Mouse (Mus musculus) kidney, postnatal 0 days (tissue): ENCODE results near the gene Arpc2. TPM values are rescaled to one million over a fixed set of nuclear protein-coding genes. Genes with fewer than 3 reads are reported as not detected.

ENCODE experiments used
- ATAC-seq: fragments of 200-750 bp; cut with Nextera tagmentation; replicated peaks from 2 replicates; pipeline ENCODE4 v1.8.0; 2017; ENCODE audit warnings: low read depth, moderate number of reproducible peaks, moderate TSS enrichment, moderate library complexity; ENCODE audit not compliant: low FRiP score
- DNase-seq: peaks from one replicate; pipeline ENCODE4 v3.0.0-alpha.2; 2016; ENCODE audit warnings: low spot score
- H3K27ac ChIP-seq: fragments of 300-500 bp; sonication (generic); 2 replicates; pipeline ENCODE4 v1.5.1; 2014; ENCODE audit warnings: mild to moderate bottlenecking
- H3K27me3 ChIP-seq: fragments of 300-500 bp; sonication (generic); 2 replicates; pipeline ENCODE4 v1.6.1; 2014; ENCODE audit warnings: low read length, mixed read lengths; ENCODE audit not compliant: insufficient read depth
- H3K36me3 ChIP-seq: fragments of 300-500 bp; sonication (generic); 2 replicates; pipeline ENCODE4 v1.6.1; 2014; ENCODE audit warnings: low read length, mixed read lengths; ENCODE audit not compliant: insufficient read depth
- H3K4me1 ChIP-seq: fragments of 300-500 bp; sonication (generic); replicated peaks from 2 replicates; pipeline ENCODE4 v1.6.1; 2014; ENCODE audit warnings: antibody characterized with exemption, low read length, mixed read lengths; ENCODE audit not compliant: insufficient read depth
- H3K4me2 ChIP-seq: fragments of 300-500 bp; sonication (generic); 2 replicates; pipeline ENCODE4 v1.6.1; 2014; ENCODE audit warnings: mild to moderate bottlenecking, low read length, moderate library complexity, mixed read lengths
- H3K4me3 ChIP-seq: fragments of 300-500 bp; sonication (generic); replicated peaks from 2 replicates; pipeline ENCODE4 v1.5.1; 2014; ENCODE audit warnings: low read depth, low read length
- H3K9ac ChIP-seq: fragments of 300-500 bp; sonication (generic); 2 replicates; pipeline ENCODE4 v1.6.1; 2014; ENCODE audit warnings: low read depth, low read length
- H3K9me3 ChIP-seq: fragments of 300-500 bp; sonication (generic); replicated peaks from 2 replicates; pipeline ENCODE4 v1.6.1; 2016; ENCODE audit warnings: low read length, inconsistent platforms, mixed read lengths
- CTCF ChIP-seq: IDR thresholded peaks from 2 replicates; pipeline ENCODE4 v1.5.1; 2016; ENCODE audit warnings: antibody characterized with exemption, low read depth, mild to moderate bottlenecking, moderate library complexity
- WGBS: fragments of 180-500 bp; shearing (Covaris S2); extraction: QIAGEN DNeasy Blood & Tissue Kit; methylation state at CpG from one replicate; pipeline ENCODE4 v1.1.7; 2014; 5-methylcytosine and 5-hydroxymethylcytosine counted together
- polyA plus RNA-seq: library from polyadenylated mRNA; unstranded; fragments of >200 nt; fragmentation: Nextera tagmentation; extraction: Ambion mirVana; gene quantifications from 2 replicates; pipeline ENCODE4 v1.2.1, GENCODE M21; 2015

Gene Arpc2
- polyA plus RNA-seq, 1 experiment from 2014 or later, result 487 TPM

- DNase-seq, result peak; percentile 72
- no peak overlapping the region for H3K9ac ChIP-seq
- peaks cover 20% of the 10 kb centered on the region for H3K4me1 ChIP-seq
- peaks cover 37% of the 10 kb centered on the region for H3K36me3 ChIP-seq
- ATAC-seq, result peak; percentile 61
- no peak overlapping the region for H3K4me2 ChIP-seq
- H3K27me3 ChIP-seq, result no peaks in the 10 kb centered on the region
- 38% methylated on average over 1 of the region's 1 CpGs for WGBS
- H3K4me3 ChIP-seq, result no peak overlapping the region
- TF ChIP-seq CTCF, result no peak
- peak overlapping the region; percentile 93 for H3K27ac ChIP-seq
- H3K9me3 ChIP-seq, result no peaks in the 10 kb centered on the region
Observed at GRCm38 (mm10) chr1:74248799-74249198, 12.9 kb downstream of the Arpc2 start.

GRCm38 (mm10) chr1:74249331-74249980 lies 13.6 kb downstream of the Arpc2 start:
- H3K4me2 ChIP-seq, result peak overlapping the region; percentile 30; the same call in 1 of the 2 replicates
- 32% methylated on average over 5 of the region's 5 CpGs for WGBS
- no peak overlapping the region for H3K9ac ChIP-seq
- no peak for TF ChIP-seq CTCF
- no peaks in the 10 kb centered on the region for H3K27me3 ChIP-seq
- peaks cover 42% of the 10 kb centered on the region for H3K36me3 ChIP-seq
- H3K27ac ChIP-seq, result peak overlapping the region; percentile 93
- H3K9me3 ChIP-seq, result no peaks in the 10 kb centered on the region
- DNase-seq (peak; percentile 50), ATAC-seq (peak; percentile 52; the same call in 1 of the 2 replicates)
- H3K4me1 ChIP-seq, result peaks cover 20% of the 10 kb centered on the region
- H3K4me3 ChIP-seq, result no peak overlapping the region

DNA sequence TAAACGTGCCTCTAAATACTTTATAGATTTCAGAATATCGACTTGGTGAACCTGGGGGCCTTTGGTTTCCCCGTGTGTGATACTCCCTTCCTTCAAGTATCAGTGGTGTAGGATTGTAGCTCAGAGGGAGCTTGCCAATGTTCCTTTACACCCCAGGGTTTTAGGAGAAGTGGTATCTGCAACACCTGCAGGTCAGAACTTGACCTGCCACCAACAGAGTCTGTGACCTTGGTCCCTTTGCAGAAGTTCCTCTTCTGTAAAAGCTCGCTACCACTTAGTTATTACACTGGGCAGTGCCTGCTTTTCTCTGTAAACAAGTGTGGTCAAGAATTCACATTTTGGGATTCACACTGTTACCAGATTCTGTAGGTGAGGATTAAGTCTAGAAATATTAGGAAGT lies 14.2 kb downstream of the Arpc2 start:
- Histone ChIP-seq H3K4me3 (no peak overlapping the region), H3K27me3 (no peaks in the 10 kb centered on the region), H3K4me2 (no peak overlapping the region), H3K27ac (peak overlapping the region; percentile 93), H3K9me3 (no peaks in the 10 kb centered on the region), H3K36me3 (peaks cover 47% of the 10 kb centered on the region), H3K4me1 (peaks cover 20% of the 10 kb centered on the region), H3K9ac (no peak overlapping the region)
- no peak for TF ChIP-seq CTCF
- ATAC-seq (no peak), DNase-seq (no peak)
- 81% methylated on average over 4 of the region's 4 CpGs for WGBS

DNA sequence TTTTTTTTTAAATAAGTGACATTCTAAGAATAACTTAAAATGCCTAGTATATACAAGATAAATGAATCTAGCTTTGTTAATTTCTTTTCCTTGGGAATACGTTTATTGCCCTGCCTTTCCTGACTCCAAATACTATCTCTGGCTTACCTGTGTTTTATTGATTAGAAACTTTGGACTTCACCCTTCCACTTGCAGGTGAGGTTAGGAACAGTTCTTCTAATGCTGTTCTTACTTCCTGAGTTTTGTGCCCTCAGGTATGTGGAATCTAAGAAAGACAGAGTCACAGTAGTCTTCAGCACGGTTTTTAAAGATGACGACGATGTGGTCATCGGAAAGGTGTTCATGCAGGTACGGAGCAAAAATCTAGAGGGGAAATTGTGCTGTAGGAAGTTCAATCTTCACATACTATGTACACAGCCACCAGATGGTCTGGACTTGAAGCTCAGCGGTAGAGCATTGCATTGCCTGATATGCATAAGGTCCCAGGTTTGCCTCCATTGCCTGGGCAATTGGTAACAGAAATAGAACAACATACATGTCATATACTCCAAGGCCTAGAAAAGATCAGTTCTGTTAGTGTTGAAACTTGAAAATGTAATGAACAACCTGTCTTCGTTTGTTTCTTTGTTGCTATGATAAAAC lies 19.9 kb downstream of the Arpc2 start:
- Histone ChIP-seq H3K4me2 (no peak overlapping the region), H3K9me3 (no peaks in the 10 kb centered on the region), H3K27me3 (no peaks in the 10 kb centered on the region), H3K36me3 (peaks cover 64% of the 10 kb centered on the region), H3K4me3 (no peak overlapping the region), H3K27ac (no peak overlapping the region), H3K4me1 (no peaks in the 10 kb centered on the region), H3K9ac (no peak overlapping the region)
- 94% methylated on average over 8 of the region's 8 CpGs for WGBS
- TF ChIP-seq CTCF, result no peak
- no peak for DNase-seq
- no peak for ATAC-seq

DNA sequence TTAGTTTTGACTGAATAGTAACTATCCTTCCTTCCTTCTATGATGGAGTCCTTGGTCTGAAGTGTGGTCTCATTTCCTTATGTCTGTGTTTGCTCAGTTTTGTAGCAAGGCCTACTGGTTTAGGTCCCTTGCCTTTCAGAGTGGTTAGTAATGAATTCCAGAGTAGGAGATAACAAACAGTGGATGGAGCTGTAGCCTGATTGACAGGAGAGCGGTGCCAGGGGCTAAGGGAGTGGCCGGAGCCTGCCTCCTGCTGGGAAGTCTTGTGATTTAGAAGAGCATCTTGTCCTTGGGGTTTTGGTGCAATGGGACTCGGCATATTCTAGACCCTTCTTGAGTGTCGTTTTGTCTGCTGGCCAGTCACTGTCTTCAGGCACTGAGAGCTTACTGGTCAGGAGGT lies 20.9 kb downstream of the Arpc2 start:
- 79% methylated on average over 4 of the region's 4 CpGs for WGBS
- Histone ChIP-seq H3K4me1 (no peaks in the 10 kb centered on the region), H3K4me2 (no peak overlapping the region), H3K9ac (no peak overlapping the region), H3K36me3 (peaks cover 56% of the 10 kb centered on the region), H3K27me3 (no peaks in the 10 kb centered on the region), H3K4me3 (no peak overlapping the region), H3K27ac (no peak overlapping the region), H3K9me3 (no peaks in the 10 kb centered on the region)
- ATAC-seq, result no peak
- TF ChIP-seq CTCF, result no peak
- DNase-seq, result no peak

DNA sequence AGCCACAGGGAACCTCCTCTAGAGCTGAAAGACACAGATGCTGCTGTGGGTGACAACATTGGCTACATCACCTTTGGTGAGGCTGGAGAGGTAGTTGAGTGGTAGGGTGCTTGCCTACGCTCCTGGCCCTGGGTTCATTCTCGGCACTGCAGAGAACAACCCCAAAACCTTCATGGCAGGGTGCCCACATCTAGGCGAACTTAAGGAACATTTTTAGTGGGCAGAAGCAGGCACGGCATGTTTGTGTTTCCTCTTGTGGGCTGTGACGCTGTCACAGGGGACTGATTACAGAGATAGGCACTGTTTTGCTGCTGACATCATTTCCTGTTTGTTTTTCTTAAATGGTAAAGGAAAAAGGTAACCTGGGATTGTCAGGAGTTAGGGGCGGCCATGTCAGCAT lies 26.6 kb downstream of the Arpc2 start:
- H3K4me2 ChIP-seq, result no peak overlapping the region
- H3K36me3 ChIP-seq, result peaks cover 62% of the 10 kb centered on the region
- DNase-seq (no peak), ATAC-seq (no peak)
- TF ChIP-seq CTCF, result no peak
- H3K27me3 ChIP-seq, result no peaks in the 10 kb centered on the region
- H3K4me1 ChIP-seq, result no peaks in the 10 kb centered on the region
- no peak overlapping the region for H3K4me3 ChIP-seq
- H3K9ac ChIP-seq, result no peak overlapping the region
- 81% methylated on average over 6 of the region's 6 CpGs for whole genome bisulfite sequencing
- H3K27ac ChIP-seq, result no peak overlapping the region
- no peaks in the 10 kb centered on the region for H3K9me3 ChIP-seq
